Mouse (Mus musculus): Measurements from ENCODE around the gene Tanc1. TPM values are rescaled to one million over a fixed set of nuclear protein-coding genes. Genes with fewer than 3 reads are reported as not detected.

Tanc1 gene
- polyA plus RNA-seq, 1 experiment from 2014 or later = 10.0 TPM

DNA sequence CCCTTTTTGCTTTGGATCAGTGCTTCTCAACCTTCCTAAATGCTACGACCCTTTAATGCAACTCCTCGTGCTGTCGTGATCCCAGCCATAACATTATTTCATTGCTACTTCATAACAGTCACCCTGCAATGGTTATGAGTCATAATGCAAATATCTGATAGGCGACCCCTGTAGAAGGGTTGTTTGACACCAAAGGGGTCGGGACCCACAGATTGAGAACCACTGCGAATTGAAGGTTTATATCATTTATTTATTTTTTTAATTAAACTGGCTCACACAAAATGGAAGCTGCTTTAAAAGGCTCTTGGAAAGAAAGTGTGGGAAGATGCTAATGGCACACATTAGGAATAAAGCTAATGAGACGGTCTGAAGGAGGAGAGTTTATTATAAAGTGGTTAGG is 7.2 kb downstream of the Tanc1 start:
- Histone ChIP-seq H3K9me3 (no peaks in the 10 kb centered on the region), H3K27ac (replicated peaks) (no peak overlapping the region), H3K27me3 (peaks cover 6% of the 10 kb centered on the region; the same call in 1 of the 2 replicates), H3K4me3 (no peak overlapping the region), H3K9ac (no peak overlapping the region), H3K4me1 (replicated peaks) (peaks cover 9% of the 10 kb centered on the region; the same call in 1 of the 2 replicates), H3K4me2 (no peak overlapping the region), H3K36me3 (no peaks in the 10 kb centered on the region)
- ATAC-seq (ENCODE audit: low read depth) = no peak
- 87% methylated on average over 7 of the region's 7 CpGs for WGBS

GRCm38 (mm10) chr2:59620601-59621000 is 8.8 kb downstream of the Tanc1 start:
- WGBS = 89% methylated on average over 5 of the region's 5 CpGs
- H3K9me3 ChIP-seq = no peaks in the 10 kb centered on the region
- no peaks in the 10 kb centered on the region for H3K4me1 ChIP-seq (replicated peaks)
- no peak overlapping the region for H3K9ac ChIP-seq
- no peak overlapping the region for H3K4me3 ChIP-seq
- no peaks in the 10 kb centered on the region for H3K36me3 ChIP-seq
- H3K4me2 ChIP-seq = no peak overlapping the region
- no peaks in the 10 kb centered on the region for H3K27me3 ChIP-seq
- no peak for ATAC-seq (ENCODE audit: low read depth)
- no peak overlapping the region for H3K27ac ChIP-seq (replicated peaks)

- Histone ChIP-seq H3K4me2 (no peak overlapping the region), H3K9me3 (no peaks in the 10 kb centered on the region), H3K27me3 (no peaks in the 10 kb centered on the region), H3K4me3 (no peak overlapping the region), H3K27ac (replicated peaks) (no peak overlapping the region), H3K36me3 (no peaks in the 10 kb centered on the region), H3K4me1 (replicated peaks) (peaks cover 5% of the 10 kb centered on the region; the same call in 1 of the 2 replicates), H3K9ac (no peak overlapping the region)
- no peak for ATAC-seq (ENCODE audit: low read depth)
- 69% methylated on average over 6 of the region's 6 CpGs for WGBS
Measured at GRCm38 (mm10) chr2:59622514-59623139, 10.8 kb downstream of the Tanc1 start.

DNA sequence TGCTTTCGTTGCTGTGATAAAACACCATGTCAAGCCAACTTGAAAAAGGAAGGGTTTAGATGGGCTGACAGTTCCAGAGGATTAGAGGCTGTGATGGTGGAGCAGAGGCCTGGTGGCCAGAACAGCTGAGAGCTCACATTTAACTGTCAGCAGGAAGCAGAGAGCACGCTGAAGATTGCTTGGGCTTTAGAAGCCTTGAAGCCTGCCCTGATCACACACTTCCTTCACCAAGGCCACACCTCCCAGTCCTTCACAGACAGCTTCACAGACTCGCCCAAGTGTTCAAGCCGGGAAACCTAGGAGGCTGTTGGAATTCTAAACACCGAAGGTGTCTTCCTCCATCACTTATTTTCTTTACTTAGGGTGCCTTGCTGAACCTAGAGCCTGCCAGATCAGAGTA is 12.0 kb downstream of the Tanc1 start:
- no peak overlapping the region for H3K27ac ChIP-seq (replicated peaks)
- 72% methylated on average over 5 of the region's 5 CpGs for WGBS

GRCm38 (mm10) chr2:59625416-59625815 is 13.6 kb downstream of the Tanc1 start:
- H3K4me3 ChIP-seq = no peak overlapping the region
- no peaks in the 10 kb centered on the region for H3K27me3 ChIP-seq
- ATAC-seq (ENCODE audit: low read depth) = no peak
- WGBS = 86% methylated on average over 2 of the region's 2 CpGs
- H3K36me3 ChIP-seq = no peaks in the 10 kb centered on the region
- peaks cover 10% of the 10 kb centered on the region; the same call in 1 of the 2 replicates for H3K4me1 ChIP-seq (replicated peaks)
- no peak overlapping the region for H3K9ac ChIP-seq
- H3K9me3 ChIP-seq = no peaks in the 10 kb centered on the region
- no peak overlapping the region for H3K4me2 ChIP-seq
- H3K27ac ChIP-seq (replicated peaks) = no peak overlapping the region

More for the DNA sequence above, 12.0 kb downstream of the Tanc1 start:
- Histone ChIP-seq H3K9ac (no peak overlapping the region), H3K4me2 (no peak overlapping the region), H3K27me3 (no peaks in the 10 kb centered on the region), H3K4me3 (no peak overlapping the region), H3K4me1 (replicated peaks) (peaks cover 10% of the 10 kb centered on the region; the same call in 1 of the 2 replicates), H3K36me3 (no peaks in the 10 kb centered on the region), H3K9me3 (no peaks in the 10 kb centered on the region)
- no peak for ATAC-seq (ENCODE audit: low read depth)

- Histone ChIP-seq H3K27me3 (no peaks in the 10 kb centered on the region), H3K4me3 (no peak overlapping the region), H3K27ac (replicated peaks) (no peak overlapping the region), H3K9ac (no peak overlapping the region), H3K4me2 (no peak overlapping the region), H3K36me3 (no peaks in the 10 kb centered on the region), H3K4me1 (replicated peaks) (peaks cover 10% of the 10 kb centered on the region; the same call in 1 of the 2 replicates), H3K9me3 (no peaks in the 10 kb centered on the region)
- 71% methylated on average over 8 of the region's 8 CpGs for WGBS
- no peak for ATAC-seq (ENCODE audit: low read depth)
Measured at GRCm38 (mm10) chr2:59625927-59626326, 14.1 kb downstream of the Tanc1 start.

GRCm38 (mm10) chr2:59626422-59626821 is 14.6 kb downstream of the Tanc1 start:
- no peaks in the 10 kb centered on the region for H3K36me3 ChIP-seq
- H3K27me3 ChIP-seq = no peaks in the 10 kb centered on the region
- no peak overlapping the region for H3K4me3 ChIP-seq
- no peaks in the 10 kb centered on the region for H3K9me3 ChIP-seq
- ATAC-seq (ENCODE audit: low read depth) = no peak
- H3K9ac ChIP-seq = no peak overlapping the region
- H3K4me1 ChIP-seq (replicated peaks) = peaks cover 10% of the 10 kb centered on the region; the same call in 1 of the 2 replicates
- WGBS = 75% methylated on average over 3 of the region's 3 CpGs
- no peak overlapping the region for H3K27ac ChIP-seq (replicated peaks)
- no peak overlapping the region for H3K4me2 ChIP-seq

- 13% methylated on average over 1 of the region's 1 CpGs for WGBS
- H3K4me1 ChIP-seq (replicated peaks) = peaks cover 10% of the 10 kb centered on the region; the same call in 1 of the 2 replicates
Measured at GRCm38 (mm10) chr2:59627502-59627901, 15.7 kb downstream of the Tanc1 start.

GRCm38 (mm10) chr2:59628057-59628901 is 16.4 kb downstream of the Tanc1 start:
- Histone ChIP-seq H3K9ac (no peak overlapping the region), H3K27ac (replicated peaks) (no peak overlapping the region), H3K4me2 (no peak overlapping the region), H3K4me1 (replicated peaks) (peaks cover 10% of the 10 kb centered on the region; the same call in 1 of the 2 replicates), H3K9me3 (no peaks in the 10 kb centered on the region), H3K4me3 (no peak overlapping the region), H3K27me3 (no peaks in the 10 kb centered on the region), H3K36me3 (no peaks in the 10 kb centered on the region)
- WGBS = 87% methylated on average over 17 of the region's 17 CpGs
- no peak for ATAC-seq (ENCODE audit: low read depth)

More at GRCm38 (mm10) chr2:59627502-59627901, 15.7 kb downstream of the Tanc1 start:
- Histone ChIP-seq H3K9me3 (no peaks in the 10 kb centered on the region), H3K27ac (replicated peaks) (no peak overlapping the region), H3K36me3 (no peaks in the 10 kb centered on the region), H3K4me3 (no peak overlapping the region), H3K27me3 (no peaks in the 10 kb centered on the region), H3K9ac (no peak overlapping the region), H3K4me2 (no peak overlapping the region)
- ATAC-seq (ENCODE audit: low read depth) = no peak

DNA sequence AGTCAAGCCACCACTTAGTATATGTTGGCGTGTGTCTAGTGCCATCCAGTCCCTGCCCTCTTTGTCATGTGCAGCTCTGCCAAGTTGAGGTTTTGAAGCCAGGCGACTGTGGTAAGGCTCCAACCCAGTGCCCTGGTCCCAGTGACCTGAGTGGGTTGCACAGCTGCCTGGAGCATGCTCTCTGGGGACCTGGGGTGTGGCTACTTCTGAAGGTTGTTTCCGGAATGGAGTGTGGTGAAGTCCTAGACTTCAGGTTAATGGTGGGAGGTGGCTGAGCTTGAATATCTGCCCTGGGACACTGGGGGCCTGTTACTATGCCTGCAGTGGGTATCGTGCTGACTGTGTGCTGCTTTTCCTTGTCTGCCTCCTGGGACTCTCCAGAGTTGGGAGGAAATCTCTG is 18.0 kb downstream of the Tanc1 start:
- no peak for ATAC-seq (ENCODE audit: low read depth)
- no peak overlapping the region for H3K27ac ChIP-seq (replicated peaks)
- no peak overlapping the region for H3K4me2 ChIP-seq
- no peaks in the 10 kb centered on the region for H3K9me3 ChIP-seq
- no peaks in the 10 kb centered on the region for H3K27me3 ChIP-seq
- 88% methylated on average over 4 of the region's 4 CpGs for WGBS
- H3K36me3 ChIP-seq = no peaks in the 10 kb centered on the region
- H3K4me1 ChIP-seq (replicated peaks) = peaks cover 10% of the 10 kb centered on the region; the same call in 1 of the 2 replicates
- no peak overlapping the region for H3K9ac ChIP-seq
- H3K4me3 ChIP-seq = no peak overlapping the region

- H3K36me3 ChIP-seq = no peaks in the 10 kb centered on the region
- no peak for ATAC-seq (ENCODE audit: low read depth)
- H3K27me3 ChIP-seq = no peaks in the 10 kb centered on the region
- no peak overlapping the region for H3K4me2 ChIP-seq
- peaks cover 10% of the 10 kb centered on the region; the same call in 1 of the 2 replicates for H3K4me1 ChIP-seq (replicated peaks)
- H3K9ac ChIP-seq = no peak overlapping the region
- 86% methylated on average over 5 of the region's 5 CpGs for WGBS
- H3K9me3 ChIP-seq = 0 out of 2 replicates have a peak, but pooled peaks cover 5% of the 10 kb centered on the region
- H3K4me3 ChIP-seq = no peak overlapping the region
- H3K27ac ChIP-seq (replicated peaks) = no peak overlapping the region
Measured at GRCm38 (mm10) chr2:59631406-59631805, 19.6 kb downstream of the Tanc1 start.

DNA sequence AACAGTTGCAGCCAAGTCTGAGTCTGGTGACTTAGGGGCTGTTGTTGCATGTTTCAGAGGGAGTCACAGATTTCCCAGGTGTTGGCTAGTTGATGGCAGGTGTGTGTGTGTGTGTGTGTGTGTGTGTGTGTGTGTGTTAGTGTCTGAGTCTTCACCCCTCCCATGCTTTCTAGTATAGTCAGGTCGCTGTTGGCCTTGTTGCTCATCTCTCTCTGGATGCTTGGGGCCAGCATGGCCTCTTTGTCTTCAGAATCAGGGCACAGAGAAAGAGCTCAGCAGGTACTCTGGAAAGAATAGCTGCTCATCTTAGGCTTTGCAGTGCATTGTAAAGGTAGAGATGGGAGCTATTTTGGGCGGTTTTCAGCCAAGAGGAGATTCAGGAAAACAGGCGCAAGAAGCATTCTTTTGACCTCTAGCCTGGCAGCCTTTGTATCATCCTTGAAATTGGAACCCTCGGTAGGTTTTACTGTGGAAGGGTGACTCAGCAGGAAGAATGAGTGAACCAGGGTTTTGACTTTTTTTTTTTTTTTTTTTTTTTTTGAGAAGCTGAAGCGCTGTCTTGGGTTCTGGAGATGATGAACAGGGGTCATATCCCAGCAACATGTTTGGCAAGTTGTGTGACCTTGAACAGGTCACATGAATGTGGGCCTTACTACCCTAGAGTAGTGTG is 22.1 kb downstream of the Tanc1 start:
- Histone ChIP-seq H3K9ac (no peak overlapping the region), H3K4me1 (replicated peaks) (no peaks in the 10 kb centered on the region), H3K4me2 (no peak overlapping the region), H3K36me3 (no peaks in the 10 kb centered on the region), H3K27me3 (no peaks in the 10 kb centered on the region), H3K4me3 (no peak overlapping the region), H3K27ac (replicated peaks) (no peak overlapping the region), H3K9me3 (0 out of 2 replicates have a peak, but pooled peaks cover 5% of the 10 kb centered on the region)
- no peak for ATAC-seq (ENCODE audit: low read depth)
- WGBS = 58% methylated on average over 5 of the region's 5 CpGs

All from neural tube, embryonic 13.5 days (tissue).